Mouse (Mus musculus): ENCODE data around the gene Upf1.

Upf1 gene

DNA sequence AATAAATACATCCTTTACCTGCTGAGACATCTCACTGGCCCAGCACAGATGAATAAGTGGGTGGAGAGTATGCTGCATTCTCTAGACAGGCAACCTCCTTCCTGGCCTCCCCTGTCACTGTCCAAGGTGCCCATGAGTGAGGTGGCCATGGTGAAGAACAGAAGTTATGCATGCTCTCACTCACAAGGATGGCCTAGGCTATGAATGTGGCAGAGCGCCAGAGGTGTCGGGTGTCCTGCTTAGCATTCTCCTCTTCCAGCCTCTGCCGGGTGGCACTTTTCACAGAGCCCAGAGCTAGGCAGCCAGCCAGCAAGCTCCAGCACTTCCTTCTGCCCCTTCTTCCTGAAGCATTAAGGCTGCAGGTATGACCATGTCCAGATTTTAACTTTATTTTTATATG, 6.3 kb upstream of the Upf1 start:
- DNase-seq (ENCODE audit: low read depth, low spot score) = no peak

DNA sequence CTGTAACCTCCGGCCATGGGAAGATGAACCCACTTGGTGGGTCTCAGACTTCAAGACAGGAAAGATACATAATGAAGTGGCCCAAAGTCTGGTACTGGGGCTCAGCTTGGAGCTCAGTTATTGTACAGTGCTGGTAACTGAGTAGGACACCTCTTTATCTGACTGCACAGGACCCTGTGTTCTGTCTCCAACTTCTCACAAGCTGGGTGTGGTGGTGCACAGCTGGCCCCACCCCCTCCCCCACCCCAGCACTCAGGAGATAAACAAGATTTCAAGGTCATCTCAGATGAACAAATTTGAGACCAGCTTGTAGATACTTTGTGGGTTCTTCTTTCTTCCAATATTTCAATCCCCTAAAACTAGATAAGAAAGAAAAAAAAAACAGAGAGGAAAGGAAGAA, 3.0 kb upstream of the Upf1 start:
- no peak for DNase-seq (ENCODE audit: low read depth, low spot score)

DNA sequence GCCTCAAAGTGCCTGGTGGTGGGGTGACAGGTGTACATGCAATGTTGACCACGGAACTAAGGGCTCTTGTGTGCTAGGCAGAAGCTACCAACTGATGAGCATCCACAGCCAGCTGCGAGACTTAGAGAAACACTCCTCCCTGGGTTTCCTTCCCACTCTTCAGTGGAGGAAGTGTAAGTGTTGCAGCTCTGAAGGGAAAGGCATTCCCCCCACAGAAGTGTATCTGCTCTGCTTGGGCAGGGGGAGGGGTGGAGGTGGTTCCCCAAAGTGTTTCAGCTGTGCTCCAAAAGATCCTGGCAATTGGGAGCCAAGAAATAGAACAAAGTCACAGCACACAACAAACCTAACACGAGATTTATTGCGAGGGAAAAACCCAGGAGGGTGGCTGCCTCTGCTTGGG, 926 bp upstream of the Upf1 start:
- no peak for DNase-seq (ENCODE audit: low read depth, low spot score)

DNA sequence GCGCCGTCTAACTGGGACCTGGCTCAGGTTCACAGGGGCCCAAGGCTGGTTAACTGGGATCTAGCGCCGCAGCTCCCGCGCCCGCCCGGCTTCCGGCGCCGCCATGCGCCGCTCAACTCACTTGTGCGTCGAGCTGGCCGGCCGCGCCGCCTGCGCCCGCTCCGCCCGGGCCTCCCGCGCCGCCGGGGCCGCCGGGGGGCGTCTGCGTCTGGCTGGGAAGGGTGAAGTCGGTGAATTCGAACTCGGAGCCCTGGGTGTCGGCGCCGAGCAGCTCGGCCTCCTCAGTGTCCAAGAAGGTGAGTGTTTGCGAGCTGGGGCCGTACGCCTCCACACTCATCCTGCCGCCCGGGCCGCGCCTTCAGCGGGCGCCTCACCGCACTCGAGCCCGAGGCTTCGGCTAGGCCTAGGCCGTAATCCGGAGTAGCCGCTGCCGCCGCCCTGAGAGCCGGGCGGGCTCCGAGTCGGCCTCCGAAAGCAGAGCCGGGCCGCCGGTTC, 374 bp downstream of the Upf1 start:
- DNase-seq (ENCODE audit: low read depth, low spot score) = no peak

DNA sequence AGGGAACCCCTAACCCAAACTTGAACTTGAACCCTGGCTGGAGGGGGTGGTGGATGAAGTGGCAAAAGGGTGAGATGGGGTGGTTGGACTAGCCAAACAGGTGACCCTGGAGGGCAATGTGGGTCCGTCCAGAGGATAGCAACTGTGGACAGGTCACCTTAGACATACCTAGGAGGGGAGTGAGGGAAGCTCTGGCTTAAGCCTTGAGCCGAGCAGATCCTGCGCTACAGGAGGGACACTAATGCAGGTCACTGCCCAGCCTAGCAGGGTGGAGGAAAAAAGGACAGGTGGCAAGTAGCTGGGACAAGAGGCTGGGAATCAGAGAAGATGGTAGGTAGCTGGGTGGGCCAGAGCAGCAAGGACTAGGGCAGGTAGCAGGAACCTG, 1.1 kb downstream of the Upf1 start:
- no peak for DNase-seq (ENCODE audit: low read depth, low spot score)

DNA sequence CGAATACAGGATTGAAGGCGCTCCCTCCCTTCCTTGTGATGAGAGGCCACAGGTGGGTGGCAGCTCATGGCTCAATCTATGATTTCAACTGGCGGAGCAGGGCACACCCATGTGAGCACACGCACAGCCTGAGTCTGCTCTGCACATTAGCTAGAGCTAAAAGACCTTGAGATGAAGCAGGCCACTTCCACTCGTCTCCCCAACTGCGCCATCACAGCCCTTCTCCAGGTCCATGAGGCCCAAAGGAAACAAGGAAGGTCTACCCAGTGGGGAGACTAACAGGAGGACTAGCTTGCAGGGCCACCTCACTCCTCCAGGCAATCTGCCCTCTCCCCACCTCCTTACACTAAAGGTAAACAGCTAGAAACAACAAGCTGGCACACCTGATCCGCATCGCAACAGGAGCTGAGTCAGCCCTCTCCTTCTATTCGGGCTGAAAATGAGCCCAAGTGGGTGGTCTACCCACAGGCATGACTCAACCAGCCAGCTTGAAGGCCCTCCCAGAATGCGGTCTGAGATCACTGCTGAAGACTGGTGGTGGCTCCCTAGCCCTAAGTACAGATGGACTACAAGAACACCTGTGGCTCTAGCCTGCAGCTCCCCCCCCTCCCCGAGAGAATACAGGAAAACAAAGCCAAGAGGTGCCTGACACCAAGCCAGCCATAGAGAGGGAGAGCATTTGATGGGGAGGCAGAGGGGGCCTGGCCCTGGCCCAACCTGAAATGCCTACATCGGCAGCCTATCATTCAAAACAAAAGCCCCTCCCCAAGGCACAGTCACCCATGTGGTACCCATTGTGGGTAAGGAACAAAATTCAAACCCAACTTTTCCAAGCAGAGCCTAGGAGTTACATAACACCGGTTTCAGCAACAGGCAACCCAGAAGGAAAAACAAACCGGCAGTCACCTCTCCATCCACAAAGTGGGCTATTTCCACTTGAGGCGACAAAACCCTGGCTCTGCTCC, 1.8 kb downstream of the Upf1 start:
- no peak for DNase-seq (ENCODE audit: low read depth, low spot score)

DNA sequence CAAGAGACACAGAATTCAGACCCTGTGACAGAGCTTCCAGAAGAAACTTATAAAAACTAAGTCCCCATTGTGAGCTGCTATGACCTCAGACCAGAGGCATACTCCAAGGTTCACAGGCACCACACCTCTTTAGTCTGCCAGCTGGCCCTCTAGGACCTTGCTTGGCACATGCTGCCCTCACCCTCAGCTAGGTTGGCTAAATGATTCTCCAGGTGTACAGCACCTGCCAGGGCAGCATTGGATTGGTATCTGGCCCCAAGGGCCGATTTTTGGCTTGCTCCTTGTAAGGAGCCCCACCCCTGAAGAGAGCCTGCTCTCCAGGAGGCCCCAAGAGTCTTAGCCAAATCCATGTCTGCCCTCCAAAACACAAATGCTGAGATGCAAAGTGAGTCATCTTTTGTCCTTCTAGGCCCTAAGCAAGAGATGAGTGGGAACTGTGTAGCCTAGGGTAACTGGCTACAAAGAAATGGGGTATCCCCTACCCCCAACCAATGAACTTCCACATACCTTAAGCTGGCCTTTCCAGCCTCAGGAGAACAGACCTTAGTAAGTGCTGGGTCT, 5.1 kb downstream of the Upf1 start:
- DNase-seq (ENCODE audit: low read depth, low spot score) = no peak

DNA sequence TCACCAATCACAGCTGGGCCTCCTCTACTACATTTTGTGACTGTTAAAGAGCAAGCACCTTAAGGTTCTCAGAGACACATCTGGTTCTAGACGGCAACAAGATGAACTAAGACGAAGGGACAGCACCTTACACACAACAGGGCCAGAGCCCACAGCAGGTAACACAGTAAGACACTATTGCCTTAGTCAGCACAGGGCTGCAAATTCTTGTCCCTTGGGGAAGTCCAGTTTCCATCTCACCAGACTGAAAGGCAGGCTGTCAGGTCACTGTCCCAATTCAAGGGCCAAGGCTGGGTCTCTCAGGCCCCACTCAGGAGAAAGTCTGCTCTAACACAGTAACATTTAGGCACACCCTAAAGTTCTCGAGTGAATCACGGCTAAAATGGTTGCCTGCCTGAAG, 5.6 kb downstream of the Upf1 start:
- no peak for DNase-seq (ENCODE audit: low read depth, low spot score)

DNA sequence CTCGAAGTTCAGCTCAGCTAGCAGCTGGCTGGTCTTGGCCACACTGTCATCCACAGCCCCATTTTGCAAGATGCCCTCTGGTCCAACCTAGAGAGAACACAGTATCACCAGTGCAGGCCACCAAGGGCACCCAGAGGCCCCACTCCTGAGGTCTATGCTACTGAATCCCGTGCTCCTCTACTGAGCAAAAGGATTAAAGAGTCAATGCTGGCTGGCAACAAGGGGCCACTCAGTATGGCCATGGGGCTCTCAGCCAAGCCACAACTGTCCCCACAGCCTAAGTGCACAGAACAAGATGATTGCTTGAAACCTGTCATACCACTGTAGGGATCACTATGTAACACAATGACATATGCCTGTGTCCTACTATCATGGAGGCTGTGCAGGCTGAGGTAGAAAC, 8.8 kb downstream of the Upf1 start:
- DNase-seq (ENCODE audit: low read depth, low spot score) = no peak

DNA sequence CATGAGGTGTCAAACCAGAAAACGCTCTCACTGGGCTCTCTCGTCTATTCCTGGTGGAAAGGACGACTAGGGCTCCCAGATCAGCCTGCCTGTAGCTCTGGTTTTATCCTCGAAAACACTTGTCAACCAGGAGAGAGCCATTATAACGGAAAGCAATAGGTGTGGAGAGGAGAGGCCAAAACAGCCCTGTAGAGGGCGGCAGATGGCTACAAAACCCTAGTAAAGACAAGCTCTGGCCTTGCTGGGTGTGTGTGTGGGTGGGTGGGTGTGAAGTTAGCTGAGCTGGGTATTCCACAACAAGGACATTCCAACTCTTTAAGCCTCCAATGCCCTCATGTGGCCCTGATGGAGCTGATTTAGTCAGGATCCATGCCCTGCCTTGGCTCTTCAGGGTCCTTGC, 9.4 kb downstream of the Upf1 start:
- DNase-seq (ENCODE audit: low read depth, low spot score) = peak; percentile 50

DNA sequence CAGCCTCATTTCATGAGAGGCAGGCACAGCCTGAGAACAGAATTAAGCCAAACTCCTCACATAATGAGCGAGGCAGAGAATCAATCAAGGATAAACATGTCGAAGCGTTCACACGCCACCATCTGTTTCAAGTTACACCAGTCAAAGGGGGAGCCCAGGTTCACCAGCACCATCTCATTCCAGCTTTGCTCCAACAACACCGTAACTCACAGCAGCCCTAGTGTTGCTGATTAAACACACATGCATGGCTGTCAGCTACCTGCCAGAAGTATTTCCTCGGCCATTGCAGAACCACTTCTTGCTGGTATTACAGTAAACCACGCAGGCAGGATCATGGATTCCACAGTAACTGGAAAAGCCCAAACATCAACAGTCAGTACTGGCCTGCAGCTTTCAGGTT, 10.0 kb downstream of the Upf1 start:
- peak; percentile 30 for DNase-seq (ENCODE audit: low read depth, low spot score)

DNA sequence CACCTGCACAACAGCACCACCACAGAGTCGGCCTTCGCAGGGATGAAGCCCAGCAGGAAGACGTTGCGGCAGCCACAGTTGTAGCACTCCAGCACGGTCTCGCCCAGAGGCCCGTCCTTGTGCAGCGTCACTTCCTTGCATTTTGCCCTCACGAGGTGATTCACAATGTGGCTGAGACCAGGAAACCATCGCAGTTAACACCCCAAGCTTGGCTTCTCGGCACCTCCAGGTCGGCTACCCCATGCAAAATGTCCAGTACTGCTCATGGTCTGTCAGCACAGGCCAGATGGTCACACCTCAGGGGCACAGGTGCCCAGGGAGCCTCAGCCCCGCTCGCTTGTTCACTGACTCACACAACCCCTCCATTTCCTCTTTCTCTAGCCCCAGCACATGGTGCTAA, 11.1 kb downstream of the Upf1 start:
- no peak for DNase-seq (ENCODE audit: low read depth, low spot score)

DNA sequence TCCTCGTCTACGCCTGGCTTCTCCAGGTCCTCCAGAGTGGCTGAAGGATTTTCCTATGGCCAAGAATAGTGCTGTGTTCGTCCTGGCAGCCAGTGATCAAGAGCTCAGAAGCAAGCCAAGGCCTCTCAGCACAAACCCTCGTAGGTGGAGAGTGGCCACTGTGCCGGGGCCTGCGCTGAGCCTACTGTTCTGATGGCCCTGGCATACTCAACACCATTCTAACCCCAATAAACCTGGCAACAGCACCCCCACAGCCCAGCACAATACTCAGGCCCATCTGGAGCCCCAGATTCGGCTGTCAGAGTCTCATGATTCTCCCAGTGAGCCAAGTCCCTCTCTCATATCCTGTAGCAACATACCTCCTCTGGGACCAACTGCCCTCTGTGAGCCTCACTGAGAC, 12.4 kb downstream of the Upf1 start:
- DNase-seq (ENCODE audit: low read depth, low spot score) = no peak

DNA sequence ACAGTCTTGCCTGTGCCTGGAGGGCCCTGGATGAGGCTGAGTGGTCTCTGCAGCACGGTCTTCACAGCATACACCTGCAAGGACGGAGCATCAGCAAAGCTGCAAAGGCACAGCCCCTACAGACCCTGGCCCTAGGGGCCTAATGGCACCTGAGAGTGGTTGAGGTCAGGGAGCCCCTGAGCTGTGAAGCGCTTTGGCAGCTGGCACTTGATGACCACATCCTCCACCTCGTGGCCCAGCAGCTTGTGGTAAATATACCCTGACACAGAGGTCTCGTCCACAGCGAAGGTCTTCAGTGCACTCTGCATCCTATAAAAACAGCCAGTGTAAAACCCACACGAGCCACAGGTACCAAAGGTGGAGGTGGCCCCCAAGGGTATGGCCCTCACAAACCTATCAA, 14.1 kb downstream of the Upf1 start:
- DNase-seq (ENCODE audit: low read depth, low spot score) = no peak

DNA sequence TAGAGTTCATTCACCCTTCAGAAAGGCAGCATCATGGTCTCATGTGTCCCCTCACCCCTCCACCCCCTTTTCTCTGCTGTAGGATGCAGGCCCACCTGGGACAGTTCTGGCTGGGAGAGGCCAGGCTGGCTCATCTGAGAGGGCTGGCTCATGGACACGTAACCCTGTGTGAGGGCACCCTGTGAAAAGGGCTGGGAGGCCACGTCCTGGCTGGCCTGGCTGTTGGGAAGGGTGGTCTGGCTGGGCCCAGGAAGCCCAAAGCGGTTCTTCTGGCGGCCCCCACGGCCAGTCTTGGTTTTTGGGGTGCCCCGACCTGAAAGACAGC, 20.2 kb downstream of the Upf1 start:
- DNase-seq (ENCODE audit: low read depth, low spot score) = no peak

DNA sequence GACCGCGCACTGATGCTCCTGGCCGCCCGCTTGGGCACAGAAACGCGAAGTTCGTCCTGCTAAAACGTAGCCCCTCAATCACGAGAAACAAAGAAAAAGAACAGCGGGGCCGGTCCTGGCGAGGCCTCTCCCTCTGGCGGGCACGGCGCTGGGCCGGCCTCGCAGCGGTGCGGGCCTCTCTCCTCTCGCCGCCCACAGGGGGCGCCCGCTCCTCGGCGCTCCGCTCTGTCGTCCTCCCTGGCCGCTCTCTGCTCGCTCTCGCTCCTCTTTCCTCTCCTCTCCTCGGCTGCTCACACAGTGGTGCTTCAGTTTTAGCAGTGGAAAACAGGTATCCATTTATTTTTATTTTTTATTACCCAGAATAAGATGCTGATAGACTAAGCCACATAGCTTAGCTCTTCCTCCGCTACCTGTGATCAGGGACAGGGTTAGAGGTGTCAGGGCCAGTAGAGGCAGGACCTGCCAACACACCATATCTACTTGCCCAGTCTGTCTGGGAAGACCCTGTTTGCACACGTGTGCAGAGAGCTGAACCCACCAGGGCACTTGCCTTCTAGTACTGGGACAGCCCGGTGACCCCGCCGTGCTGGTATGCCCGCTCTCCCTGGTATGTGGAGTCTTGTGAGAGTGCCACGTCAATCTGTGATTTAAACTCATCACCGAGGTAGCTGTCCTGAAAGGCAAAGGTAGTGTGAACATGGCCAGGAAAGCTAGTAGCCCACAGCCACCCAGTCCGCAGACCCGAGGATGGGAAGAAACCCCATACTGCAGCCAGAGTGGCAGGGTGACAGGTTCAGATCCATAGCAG, 20.8 kb downstream of the Upf1 start:
- DNase-seq (ENCODE audit: low read depth, low spot score) = peak; percentile 84

DNA sequence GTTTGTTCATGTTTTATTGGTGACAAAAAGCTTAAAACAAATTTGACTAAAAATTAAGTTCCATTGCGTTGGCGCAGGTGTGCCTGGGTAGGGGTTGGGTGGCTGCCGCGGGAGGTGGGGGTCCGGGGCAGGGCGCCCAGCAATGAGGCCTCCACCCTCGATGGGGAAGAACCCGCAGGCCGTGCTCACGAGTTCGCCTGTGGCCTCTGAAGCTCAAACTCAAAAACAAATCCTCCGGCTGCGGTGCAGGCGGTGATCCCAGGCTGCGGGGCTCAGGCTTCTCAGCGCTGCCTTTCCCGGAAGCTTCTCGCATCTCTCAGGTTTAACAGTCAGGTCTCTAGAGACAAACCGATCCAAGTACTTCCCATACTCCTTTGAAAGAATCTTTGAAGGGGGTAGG, 21.6 kb downstream of the Upf1 start:
- DNase-seq (ENCODE audit: low read depth, low spot score) = no peak

DNA sequence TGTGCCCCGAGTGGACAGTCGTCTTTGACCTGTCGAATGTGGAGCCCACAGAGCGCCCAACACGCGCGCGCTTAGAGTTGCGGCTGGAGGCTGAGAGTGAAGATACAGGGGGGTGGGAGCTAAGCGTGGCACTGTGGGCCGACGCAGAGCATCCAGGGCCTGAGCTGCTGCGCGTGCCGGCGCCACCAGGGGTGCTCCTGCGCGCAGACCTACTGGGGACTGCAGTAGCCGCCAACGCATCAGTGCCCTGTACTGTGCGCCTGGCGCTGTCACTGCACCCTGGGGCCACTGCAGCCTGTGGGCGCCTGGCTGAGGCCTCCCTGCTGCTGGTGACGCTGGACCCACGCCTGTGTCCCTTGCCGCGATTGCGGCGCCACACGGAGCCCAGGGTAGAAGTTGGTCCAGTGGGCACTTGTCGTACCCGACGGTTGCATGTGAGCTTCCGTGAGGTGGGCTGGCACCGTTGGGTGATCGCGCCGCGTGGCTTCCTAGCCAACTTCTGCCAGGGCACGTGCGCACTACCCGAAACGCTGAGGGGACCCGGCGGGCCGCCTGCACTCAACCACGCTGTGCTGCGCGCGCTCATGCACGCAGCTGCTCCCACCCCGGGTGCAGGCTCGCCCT, 22.2 kb downstream of the Upf1 start:
- peak; percentile 82 for DNase-seq (ENCODE audit: low read depth, low spot score)

DNA sequence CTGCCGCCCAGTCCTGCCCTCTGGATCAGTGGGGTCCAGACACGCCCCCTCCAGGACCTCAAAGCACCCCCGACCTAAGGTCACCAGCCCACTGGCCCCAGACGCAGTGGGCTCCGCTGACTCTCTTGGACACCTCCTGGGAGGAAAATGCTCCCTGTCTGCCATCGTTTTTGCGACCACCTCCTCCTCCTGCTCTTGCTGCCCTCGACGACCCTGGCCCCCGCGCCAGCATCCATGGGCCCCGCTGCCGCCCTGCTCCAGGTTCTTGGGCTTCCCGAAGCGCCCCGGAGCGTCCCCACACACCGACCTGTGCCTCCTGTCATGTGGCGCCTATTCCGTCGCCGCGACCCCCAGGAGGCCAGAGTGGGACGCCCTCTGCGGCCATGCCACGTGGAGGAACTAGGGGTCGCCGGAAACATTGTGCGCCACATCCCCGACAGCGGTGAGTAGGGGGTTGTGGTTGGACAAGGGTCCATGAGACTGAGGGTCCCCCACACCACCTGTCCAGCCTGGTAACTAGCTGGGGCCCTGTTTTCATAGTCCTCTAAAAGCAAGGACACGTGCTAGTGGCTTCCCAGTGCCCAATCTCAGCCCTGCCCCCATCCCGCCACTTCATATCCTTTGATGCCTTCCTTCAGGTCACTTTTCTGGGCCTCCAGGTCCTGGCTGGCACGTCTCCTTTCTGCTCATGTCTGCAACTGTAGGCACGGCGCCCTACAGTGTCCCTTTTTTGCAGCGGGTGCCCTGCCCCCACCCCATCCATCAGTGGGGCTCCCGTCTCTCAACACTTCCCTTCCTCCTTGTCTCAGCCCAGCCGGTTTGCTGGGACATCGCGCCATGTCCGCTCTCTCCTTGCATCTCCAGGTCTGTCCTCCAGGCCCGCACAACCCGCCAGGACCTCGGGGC, 23.0 kb downstream of the Upf1 start:
- DNase-seq (ENCODE audit: low read depth, low spot score) = no peak

DNA sequence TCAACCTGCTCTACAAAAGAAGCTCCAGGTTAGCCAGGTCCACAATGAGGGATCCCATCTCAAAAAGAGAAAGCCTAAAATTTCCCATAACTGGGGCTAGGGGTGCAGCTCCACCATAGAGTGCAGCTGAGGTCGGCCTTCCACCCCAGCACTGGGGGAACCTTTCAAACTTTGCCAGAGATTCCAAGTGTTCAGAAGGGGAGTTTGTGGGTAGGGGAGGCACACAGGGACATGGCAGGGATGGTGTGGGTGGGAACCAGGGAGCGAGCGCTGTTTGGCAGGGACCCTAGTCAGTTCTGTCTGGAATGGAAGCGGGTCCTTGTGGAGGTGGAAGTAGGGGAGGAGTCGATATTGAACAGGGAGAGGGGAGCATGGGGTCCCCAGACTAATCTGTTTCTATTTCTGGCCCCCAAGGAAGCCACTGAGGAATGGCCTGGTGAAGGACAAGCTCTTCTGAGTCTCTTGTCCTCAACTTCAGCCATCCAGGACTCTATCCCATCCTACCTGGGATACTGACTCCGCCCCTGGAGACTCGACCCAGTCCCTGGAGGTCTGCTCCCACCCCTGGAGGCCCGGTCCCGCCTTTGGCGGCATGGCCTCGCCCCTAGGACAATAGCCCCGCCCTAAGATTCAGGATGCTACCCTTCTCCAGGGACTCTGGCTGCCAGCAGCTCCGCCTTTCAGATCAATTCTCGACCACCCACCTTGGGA, 23.8 kb downstream of the Upf1 start, which contains the start of gene Gdf1:
TSS of gene Gdf1 (plus strand) at position 694 of the 711 bp plus-strand sequence.
- DNase-seq (ENCODE audit: low read depth, low spot score) = peak; percentile 55

Data from mesoderm, embryonic 11.5 days (tissue).